Mouse (Mus musculus): ENCODE data around the gene Mettl9. TPM values are rescaled to one million over a fixed set of nuclear protein-coding genes. Genes with fewer than 3 reads are reported as not detected.

Gene Mettl9
- polyA plus RNA-seq, 1 experiment from 2014 or later, result 135 TPM

GRCm38 (mm10) chr7:121059477-121060218 is 25.4 kb downstream of the Mettl9 start:
- 77% methylated on average over 6 of the region's 6 CpGs for WGBS

GRCm38 (mm10) chr7:121064309-121064708 is 30.1 kb downstream of the Mettl9 start:
- no peak overlapping the region for H3K4me3 ChIP-seq

More at GRCm38 (mm10) chr7:121059477-121060218, 25.4 kb downstream of the Mettl9 start:
- Histone ChIP-seq H3K4me3 (no peak overlapping the region), H3K4me1 (no peaks in the 10 kb centered on the region), H3K9me3 (no peaks in the 10 kb centered on the region), H3K27ac (no peak overlapping the region), H3K27me3 (ENCODE audit: insufficient read depth, poor library complexity, severe bottlenecking) (no peaks in the 10 kb centered on the region), H3K36me3 (peaks cover 45% of the 10 kb centered on the region)
- no peak for DNase-seq (ENCODE audit: low spot score)

DNA sequence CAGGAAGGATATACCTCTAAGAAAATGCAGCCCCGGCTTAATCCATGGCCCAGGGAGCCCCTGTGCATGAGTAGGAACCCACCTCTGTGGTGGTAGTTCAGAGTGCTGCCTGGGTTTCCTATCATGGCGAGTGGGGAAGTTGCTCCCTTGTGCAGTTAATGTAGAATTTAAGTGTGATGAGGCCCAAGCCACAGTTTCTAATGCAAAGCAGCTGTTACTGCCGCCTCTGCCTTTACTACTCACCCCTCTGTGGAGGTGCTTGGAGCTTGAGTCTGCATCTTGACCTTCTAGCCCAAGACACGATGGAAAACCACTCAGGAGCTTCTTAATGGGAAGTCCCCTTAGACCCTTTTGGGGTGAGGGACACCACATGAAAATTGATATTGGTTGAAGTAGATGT is 37.0 kb downstream of the Mettl9 start:
- Histone ChIP-seq H3K4me1 (peaks cover 27% of the 10 kb centered on the region), H3K27ac (no peak overlapping the region), H3K36me3 (peaks cover 28% of the 10 kb centered on the region), H3K27me3 (ENCODE audit: insufficient read depth, poor library complexity, severe bottlenecking) (no peaks in the 10 kb centered on the region), H3K9me3 (no peaks in the 10 kb centered on the region), H3K4me3 (no peak overlapping the region)
- no peak for DNase-seq (ENCODE audit: low spot score)
- WGBS, result 91% methylated on average over 4 of the region's 4 CpGs

More at GRCm38 (mm10) chr7:121064309-121064708, 30.1 kb downstream of the Mettl9 start:
- Histone ChIP-seq H3K4me1 (no peaks in the 10 kb centered on the region), H3K27ac (no peak overlapping the region), H3K9me3 (no peaks in the 10 kb centered on the region), H3K27me3 (ENCODE audit: insufficient read depth, poor library complexity, severe bottlenecking) (no peaks in the 10 kb centered on the region), H3K36me3 (peaks cover 16% of the 10 kb centered on the region)
- no peak for DNase-seq (ENCODE audit: low spot score)
- 43% methylated on average over 4 of the region's 4 CpGs for WGBS

DNA sequence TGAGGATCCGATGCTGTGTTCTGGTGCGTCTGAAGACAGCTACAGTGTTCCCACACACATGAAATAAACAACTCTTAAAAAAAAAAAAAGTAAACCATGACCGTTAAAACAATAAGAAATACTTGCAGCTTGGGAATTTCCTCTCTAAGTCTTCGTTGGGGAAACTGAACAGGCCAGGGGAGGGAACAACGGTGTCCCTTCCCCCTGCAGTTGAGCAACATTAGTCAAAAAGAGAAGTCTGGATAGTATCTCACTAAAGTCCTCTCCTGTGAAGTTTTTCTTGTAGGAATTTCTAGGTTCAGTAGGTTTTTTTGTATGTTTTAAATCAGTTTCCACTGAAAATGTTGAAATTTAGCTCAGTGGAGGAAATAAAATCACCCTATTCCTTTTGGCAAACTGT is 38.3 kb downstream of the Mettl9 start:
- Histone ChIP-seq H3K27me3 (ENCODE audit: insufficient read depth, poor library complexity, severe bottlenecking) (no peaks in the 10 kb centered on the region), H3K36me3 (peaks cover 36% of the 10 kb centered on the region), H3K4me3 (no peak overlapping the region), H3K9me3 (no peaks in the 10 kb centered on the region), H3K27ac (no peak overlapping the region), H3K4me1 (peaks cover 27% of the 10 kb centered on the region)
- WGBS, result 87% methylated on average over 5 of the region's 5 CpGs
- DNase-seq (ENCODE audit: low spot score), result no peak

DNA sequence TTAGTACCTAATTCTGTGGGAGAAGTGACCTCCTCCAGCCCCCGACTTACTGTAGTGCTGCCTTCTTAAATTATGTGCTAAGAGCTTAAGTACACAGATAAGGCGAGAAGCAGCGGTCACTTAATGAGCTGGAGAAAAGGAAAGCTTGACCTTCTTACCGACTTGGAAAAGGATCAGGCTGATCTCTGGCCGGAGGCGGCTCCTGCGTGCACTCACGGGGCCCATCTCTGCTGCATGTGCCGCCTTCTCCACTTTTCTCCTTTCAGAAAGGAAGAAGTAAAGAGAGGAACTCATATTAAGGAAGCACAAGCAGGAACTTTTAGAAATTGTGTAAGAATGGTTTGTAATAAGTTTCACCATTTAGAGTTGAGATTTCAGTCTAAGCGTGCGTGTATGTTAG is 40.0 kb downstream of the Mettl9 start, which contains the start of gene Igsf6:
Gene Igsf6 (minus strand): TSS at position 292 of the 400 bp plus-strand sequence.
- no peaks in the 10 kb centered on the region for H3K27me3 ChIP-seq (ENCODE audit: insufficient read depth, poor library complexity, severe bottlenecking)
- H3K4me1 ChIP-seq, result peaks cover 27% of the 10 kb centered on the region
- H3K36me3 ChIP-seq, result peaks cover 39% of the 10 kb centered on the region
- peak within 1 kb of the TSS; percentile 2; the same call in 1 of the 2 replicates for H3K27ac ChIP-seq
- H3K9me3 ChIP-seq, result no peaks in the 10 kb centered on the region
- no peak for DNase-seq (ENCODE audit: low spot score)
- 54% methylated on average over 11 of the region's 11 CpGs for WGBS
- H3K4me3 ChIP-seq, result no peak within 1 kb of the TSS

- no peak overlapping the region; the same call in 1 of the 2 replicates for H3K27ac ChIP-seq
- peaks cover 40% of the 10 kb centered on the region for H3K36me3 ChIP-seq
- no peaks in the 10 kb centered on the region for H3K9me3 ChIP-seq
- H3K27me3 ChIP-seq (ENCODE audit: insufficient read depth, poor library complexity, severe bottlenecking), result no peaks in the 10 kb centered on the region
- peaks cover 27% of the 10 kb centered on the region for H3K4me1 ChIP-seq
- WGBS, result 59% methylated on average over 6 of the region's 6 CpGs
- DNase-seq (ENCODE audit: low spot score), result no peak
- no peak overlapping the region for H3K4me3 ChIP-seq
Observed at GRCm38 (mm10) chr7:121074801-121075400, 40.7 kb downstream of the Mettl9 start.

- Histone ChIP-seq H3K27ac (no peak overlapping the region), H3K36me3 (peaks cover 43% of the 10 kb centered on the region), H3K27me3 (ENCODE audit: insufficient read depth, poor library complexity, severe bottlenecking) (no peaks in the 10 kb centered on the region), H3K4me1 (peaks cover 27% of the 10 kb centered on the region), H3K4me3 (no peak overlapping the region), H3K9me3 (no peaks in the 10 kb centered on the region)
- WGBS, result 75% methylated on average over 5 of the region's 5 CpGs
- DNase-seq (ENCODE audit: low spot score), result no peak
Observed at GRCm38 (mm10) chr7:121075416-121075815, 41.2 kb downstream of the Mettl9 start.

DNA sequence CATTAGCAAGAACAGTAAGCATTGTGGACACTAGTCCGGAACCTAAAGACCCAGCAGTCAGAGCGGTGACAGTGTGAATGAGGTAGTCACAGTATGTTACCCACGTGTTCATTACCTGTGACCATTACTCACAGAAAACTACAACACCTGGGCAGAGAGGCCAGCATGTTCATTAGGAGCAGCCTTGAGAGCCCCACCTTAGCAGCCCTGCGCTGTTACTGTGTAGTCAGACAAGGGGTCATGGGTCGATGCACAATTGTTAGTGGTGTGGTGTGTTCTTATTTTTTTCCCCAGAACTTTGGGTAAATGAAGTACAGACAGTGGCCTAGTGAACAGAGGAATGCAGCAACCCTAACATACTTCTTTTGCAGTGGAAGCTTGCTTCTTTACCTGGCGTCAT is 43.1 kb downstream of the Mettl9 start:
- Histone ChIP-seq H3K27ac (no peak overlapping the region), H3K27me3 (ENCODE audit: insufficient read depth, poor library complexity, severe bottlenecking) (no peaks in the 10 kb centered on the region), H3K4me3 (no peak overlapping the region), H3K36me3 (peaks cover 35% of the 10 kb centered on the region), H3K4me1 (peaks cover 22% of the 10 kb centered on the region), H3K9me3 (no peaks in the 10 kb centered on the region)
- DNase-seq (ENCODE audit: low spot score), result no peak
- 89% methylated on average over 6 of the region's 6 CpGs for WGBS

GRCm38 (mm10) chr7:121077829-121078228 is 43.6 kb downstream of the Mettl9 start:
- no peak overlapping the region for H3K4me3 ChIP-seq
- no peaks in the 10 kb centered on the region for H3K27me3 ChIP-seq (ENCODE audit: insufficient read depth, poor library complexity, severe bottlenecking)
- WGBS, result 46% methylated on average over 5 of the region's 5 CpGs
- peaks cover 36% of the 10 kb centered on the region for H3K36me3 ChIP-seq
- no peak overlapping the region for H3K27ac ChIP-seq
- no peaks in the 10 kb centered on the region for H3K9me3 ChIP-seq
- H3K4me1 ChIP-seq, result peaks cover 22% of the 10 kb centered on the region
- no peak for DNase-seq (ENCODE audit: low spot score)

DNA sequence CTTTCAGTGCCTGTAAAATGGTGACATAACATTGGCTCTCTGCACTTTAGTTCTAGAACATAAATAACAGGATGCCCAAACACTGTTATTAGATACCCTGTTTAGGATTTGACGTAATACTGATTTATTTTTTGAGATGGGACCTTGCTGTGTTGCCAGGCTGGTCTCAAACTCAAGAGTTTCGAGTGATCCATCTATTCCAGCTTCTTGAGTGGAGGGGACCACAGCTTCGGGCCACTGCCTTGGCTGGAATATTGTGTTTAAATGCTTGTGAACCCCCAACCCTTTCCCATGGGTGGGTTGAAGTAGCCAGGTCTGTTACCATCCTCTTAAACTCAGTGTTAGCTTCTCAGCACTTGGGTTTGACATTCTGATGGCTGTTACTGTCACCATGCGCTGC is 47.1 kb downstream of the Mettl9 start, which contains the start of gene Otoa:
Gene Otoa (plus strand): TSS at position 301 of the 400 bp plus-strand sequence.
- Histone ChIP-seq H3K27me3 (ENCODE audit: insufficient read depth, poor library complexity, severe bottlenecking) (no peaks in the 10 kb centered on the region), H3K36me3 (peaks cover 25% of the 10 kb centered on the region), H3K4me3 (no peak within 1 kb of the TSS), H3K4me1 (peaks cover 9% of the 10 kb centered on the region), H3K9me3 (no peaks in the 10 kb centered on the region), H3K27ac (no peak within 1 kb of the TSS)
- WGBS, result 82% methylated on average over 4 of the region's 4 CpGs
- no peak for DNase-seq (ENCODE audit: low spot score)

DNA sequence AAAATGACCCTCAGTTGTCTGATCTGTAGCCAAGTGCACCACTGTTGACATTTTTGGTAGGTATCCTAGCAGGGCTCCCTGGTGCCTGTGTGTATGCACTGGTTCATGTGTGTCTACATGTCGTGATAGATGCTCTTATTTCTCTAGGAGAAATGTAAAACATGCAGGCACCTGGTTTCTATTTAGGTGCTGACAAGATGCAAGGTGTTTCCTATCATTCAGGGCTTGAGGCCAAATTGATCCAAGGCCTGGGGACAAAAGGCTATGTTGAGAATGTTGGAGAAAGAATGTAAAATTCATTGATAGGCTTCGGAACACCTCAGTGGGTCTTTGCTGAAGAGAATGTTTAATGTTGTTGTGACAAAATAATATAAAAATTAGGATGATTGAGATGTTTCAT is 47.6 kb downstream of the Mettl9 start:
- WGBS, result 74% methylated on average over 2 of the region's 2 CpGs
- Histone ChIP-seq H3K36me3 (peaks cover 23% of the 10 kb centered on the region), H3K4me3 (no peak overlapping the region), H3K27me3 (ENCODE audit: insufficient read depth, poor library complexity, severe bottlenecking) (no peaks in the 10 kb centered on the region), H3K9me3 (no peaks in the 10 kb centered on the region), H3K27ac (no peak overlapping the region), H3K4me1 (peaks cover 9% of the 10 kb centered on the region)
- DNase-seq (ENCODE audit: low spot score), result no peak

- H3K4me3 ChIP-seq, result no peak overlapping the region
- H3K27ac ChIP-seq, result no peak overlapping the region
- H3K9me3 ChIP-seq, result no peaks in the 10 kb centered on the region
- peaks cover 16% of the 10 kb centered on the region for H3K36me3 ChIP-seq
- H3K27me3 ChIP-seq (ENCODE audit: insufficient read depth, poor library complexity, severe bottlenecking), result no peaks in the 10 kb centered on the region
- no peak for DNase-seq (ENCODE audit: low spot score)
- WGBS, result 76% methylated on average over 9 of the region's 9 CpGs
- H3K4me1 ChIP-seq, result peaks cover 9% of the 10 kb centered on the region
Observed at GRCm38 (mm10) chr7:121082949-121083513, 48.8 kb downstream of the Mettl9 start.

- no peak for DNase-seq (ENCODE audit: low spot score)
- Histone ChIP-seq H3K4me3 (no peak overlapping the region), H3K9me3 (no peaks in the 10 kb centered on the region), H3K4me1 (peaks cover 9% of the 10 kb centered on the region), H3K27ac (no peak overlapping the region), H3K36me3 (peaks cover 6% of the 10 kb centered on the region; the same call in 1 of the 2 replicates), H3K27me3 (ENCODE audit: insufficient read depth, poor library complexity, severe bottlenecking) (no peaks in the 10 kb centered on the region)
- WGBS, result 67% methylated on average over 8 of the region's 8 CpGs
Observed at GRCm38 (mm10) chr7:121084840-121085453, 50.7 kb downstream of the Mettl9 start.
